Mouse (Mus musculus): ENCODE data around the gene Col24a1.

DNA sequence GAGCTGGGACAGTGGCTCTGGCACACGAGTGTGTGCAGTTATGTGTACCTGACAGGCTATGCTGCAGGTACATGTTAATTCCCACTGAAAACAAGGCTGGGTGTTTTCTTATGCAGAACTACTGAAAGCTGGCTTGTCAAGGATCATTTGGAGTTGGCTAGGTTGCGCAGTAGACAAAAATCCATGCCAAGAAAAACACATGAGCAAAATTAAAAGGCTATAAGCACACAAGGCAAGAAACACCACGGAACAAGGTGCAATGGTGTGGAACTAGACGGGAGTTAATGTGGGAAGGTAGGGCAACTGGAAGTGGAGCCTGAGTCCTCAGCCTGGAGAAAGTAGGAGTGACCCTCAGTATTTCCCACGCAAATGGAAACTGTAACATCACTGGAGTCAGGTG, 39.2 kb upstream of the Col24a1 start:
- TF ChIP-seq CTCF (IDR thresholded peaks at IDR 0.05; ENCODE audit: low read depth, low read length) = no peak
- no peak for TF ChIP-seq POLR2A (IDR thresholded peaks at IDR 0.05; ENCODE audit: extremely low read depth, insufficient read depth, low read length)

Data from liver, adult 2 months (tissue).